Mouse (Mus musculus) midbrain, embryonic 14.5 days (tissue): ENCODE results near the gene Gm9508. TPM values are rescaled to one million over a fixed set of nuclear protein-coding genes. Genes with fewer than 3 reads are reported as not detected.

Experiments used
- ATAC-seq: fragments of 200-750 bp; cut with Nextera tagmentation; 2 replicates; pipeline ENCODE4 v1.8.0; 2017; ENCODE audit warnings: moderate number of reproducible peaks, moderate library complexity; ENCODE audit not compliant: low FRiP score, low TSS enrichment
- DNase-seq: peaks from one replicate; pipeline ENCODE4 v3.0.0-alpha.2; 2015
- H3K27ac ChIP-seq: fragments of 300-500 bp; sonication (generic); replicated peaks from 2 replicates; pipeline ENCODE4 v1.5.1; 2014; ENCODE audit warnings: mild to moderate bottlenecking, low read depth, low read length, moderate library complexity
- H3K27me3 ChIP-seq: fragments of 300-500 bp; sonication (generic); 2 replicates; pipeline ENCODE4 v1.6.1; 2014; ENCODE audit warnings: low read length, control low read depth, mixed read lengths; ENCODE audit not compliant: control insufficient read depth, insufficient read depth
- H3K36me3 ChIP-seq: fragments of 300-500 bp; sonication (generic); 2 replicates; pipeline ENCODE4 v1.6.1; 2014; ENCODE audit warnings: low read length, control low read depth; ENCODE audit not compliant: control insufficient read depth, insufficient read depth
- H3K4me1 ChIP-seq: fragments of 300-500 bp; sonication (generic); 2 replicates; pipeline ENCODE4 v1.6.1; 2014; ENCODE audit warnings: mild to moderate bottlenecking, antibody characterized with exemption, low read length, control low read depth; ENCODE audit not compliant: control insufficient read depth, insufficient read depth
- H3K4me2 ChIP-seq: fragments of 300-500 bp; sonication (generic); 2 replicates; pipeline ENCODE4 v1.6.1; 2014; ENCODE audit warnings: mild to moderate bottlenecking, low read length, moderate library complexity
- H3K4me3 ChIP-seq: fragments of 300-500 bp; sonication (generic); replicated peaks from 2 replicates; pipeline ENCODE4 v1.5.1; 2014; ENCODE audit warnings: low read depth, low read length
- H3K9ac ChIP-seq: fragments of 300-500 bp; sonication (generic); replicated peaks from 2 replicates; pipeline ENCODE4 v1.6.1; 2014; ENCODE audit warnings: mild to moderate bottlenecking, low read length, moderate library complexity
- H3K9me3 ChIP-seq: fragments of 300-500 bp; sonication (generic); 2 replicates; pipeline ENCODE4 v1.6.1; 2016; ENCODE audit warnings: low read length, control low read depth, mixed read lengths; ENCODE audit not compliant: control insufficient read depth
- WGBS: fragments of 180-500 bp; shearing (Covaris S2); extraction: QIAGEN DNeasy Blood & Tissue Kit; methylation state at CpG from one replicate; pipeline ENCODE4 v1.1.7; 2014; 5-methylcytosine and 5-hydroxymethylcytosine counted together
- polyA plus RNA-seq: library from polyadenylated mRNA; unstranded; fragments of >200 nt; fragmentation: Nextera tagmentation; extraction: Ambion mirVana; gene quantifications from 2 replicates; pipeline ENCODE4 v1.2.1, GENCODE M21; 2014

Gene Gm9508
- polyA plus RNA-seq, 1 experiment from 2014 or later = not detected

DNA sequence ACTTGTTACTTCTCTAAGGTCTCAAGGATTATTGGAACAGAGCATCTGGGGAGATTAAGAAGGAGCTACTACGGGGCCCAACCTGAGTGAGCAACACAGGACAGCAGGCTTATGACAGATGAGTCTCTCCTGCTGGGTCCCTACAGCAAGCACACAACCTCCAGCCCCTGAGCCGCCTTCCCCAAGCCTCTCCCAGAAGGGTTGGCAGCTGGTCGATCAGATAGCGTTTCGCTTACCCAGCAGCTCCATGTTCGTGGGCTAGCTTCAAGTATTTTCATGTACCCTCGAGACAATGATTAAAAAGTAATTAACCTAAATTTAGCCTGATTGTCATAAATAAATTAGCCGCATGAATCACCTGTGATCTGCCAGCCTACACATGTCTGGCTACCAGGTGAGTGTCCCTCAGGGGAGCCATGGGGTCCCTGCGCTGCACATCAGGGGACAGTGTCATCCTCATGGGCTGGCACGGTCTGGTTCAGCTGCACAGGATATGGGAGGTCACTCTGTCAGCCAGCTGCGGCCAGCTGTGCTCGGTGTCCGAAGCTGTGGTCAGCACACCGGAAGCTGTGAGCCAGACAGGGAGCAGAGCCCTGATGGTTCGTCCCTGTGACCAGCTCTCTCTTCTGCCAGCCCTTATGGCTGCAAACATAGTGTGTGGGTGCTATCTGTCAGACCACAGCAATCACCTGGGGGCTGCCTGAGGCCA lies 38.6 kb downstream of the Gm9508 start:
- H3K4me2 ChIP-seq = no peak overlapping the region
- H3K36me3 ChIP-seq = no peaks in the 10 kb centered on the region
- no peaks in the 10 kb centered on the region for H3K4me1 ChIP-seq
- 78% methylated on average over 15 of the region's 15 CpGs for WGBS
- no peaks in the 10 kb centered on the region for H3K27me3 ChIP-seq
- no peaks in the 10 kb centered on the region for H3K9me3 ChIP-seq
- no peak overlapping the region for H3K9ac ChIP-seq
- DNase-seq = no peak
- no peak for ATAC-seq
- H3K4me3 ChIP-seq = no peak overlapping the region
- no peak overlapping the region for H3K27ac ChIP-seq

DNA sequence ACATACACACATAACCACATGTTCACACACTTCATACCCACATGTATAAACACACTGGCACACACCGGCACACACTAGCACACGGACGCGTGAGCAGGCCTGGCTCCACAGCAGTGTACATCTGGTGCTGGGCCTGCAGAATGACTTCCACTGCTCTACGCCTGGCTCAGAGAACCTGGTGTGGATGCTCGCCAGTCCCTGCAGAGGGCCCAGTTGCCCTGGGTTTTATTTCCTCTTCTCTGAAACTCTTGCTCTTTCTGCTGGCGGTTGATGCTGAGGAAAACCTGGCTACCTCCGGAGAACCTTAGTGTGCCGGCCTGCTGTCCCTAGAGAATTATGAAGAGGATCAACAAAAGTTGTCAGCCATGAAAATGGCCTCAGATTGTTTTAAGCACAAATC lies 45.0 kb downstream of the Gm9508 start:
- DNase-seq (no peak), ATAC-seq (no peak)
- no peaks in the 10 kb centered on the region for H3K4me1 ChIP-seq
- WGBS = 89% methylated on average over 9 of the region's 9 CpGs
- no peak overlapping the region for H3K9ac ChIP-seq
- H3K27me3 ChIP-seq = no peaks in the 10 kb centered on the region
- no peak overlapping the region for H3K4me3 ChIP-seq
- no peak overlapping the region for H3K27ac ChIP-seq
- H3K4me2 ChIP-seq = no peak overlapping the region
- no peaks in the 10 kb centered on the region for H3K9me3 ChIP-seq
- no peaks in the 10 kb centered on the region for H3K36me3 ChIP-seq

DNA sequence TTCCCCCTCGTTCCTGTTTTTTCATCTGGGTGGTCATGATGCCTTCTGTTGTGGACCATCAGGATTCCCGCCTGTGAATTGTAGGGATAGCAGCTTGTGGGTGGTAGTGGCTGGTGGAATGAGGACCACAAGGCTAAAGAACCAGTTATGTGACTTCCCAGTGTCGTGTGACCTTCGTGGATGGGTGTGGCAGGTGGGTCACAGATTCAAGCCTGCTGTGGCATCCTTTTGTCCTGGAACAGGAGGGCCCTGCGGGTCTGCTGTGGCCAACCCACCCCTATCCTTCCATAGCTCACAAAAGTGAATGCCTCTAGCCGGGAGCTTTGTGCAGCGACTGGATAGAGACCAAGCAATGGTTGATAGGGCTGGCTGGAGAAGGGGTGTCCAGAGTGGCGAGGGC lies 49.1 kb downstream of the Gm9508 start:
- ATAC-seq (no peak), DNase-seq (no peak)
- no peaks in the 10 kb centered on the region for H3K9me3 ChIP-seq
- no peak overlapping the region for H3K27ac ChIP-seq
- H3K4me1 ChIP-seq = no peaks in the 10 kb centered on the region
- H3K4me2 ChIP-seq = no peak overlapping the region
- H3K27me3 ChIP-seq = no peaks in the 10 kb centered on the region
- no peak overlapping the region for H3K9ac ChIP-seq
- H3K4me3 ChIP-seq = no peak overlapping the region
- peaks cover 38% of the 10 kb centered on the region for H3K36me3 ChIP-seq
- WGBS = 85% methylated on average over 8 of the region's 8 CpGs

DNA sequence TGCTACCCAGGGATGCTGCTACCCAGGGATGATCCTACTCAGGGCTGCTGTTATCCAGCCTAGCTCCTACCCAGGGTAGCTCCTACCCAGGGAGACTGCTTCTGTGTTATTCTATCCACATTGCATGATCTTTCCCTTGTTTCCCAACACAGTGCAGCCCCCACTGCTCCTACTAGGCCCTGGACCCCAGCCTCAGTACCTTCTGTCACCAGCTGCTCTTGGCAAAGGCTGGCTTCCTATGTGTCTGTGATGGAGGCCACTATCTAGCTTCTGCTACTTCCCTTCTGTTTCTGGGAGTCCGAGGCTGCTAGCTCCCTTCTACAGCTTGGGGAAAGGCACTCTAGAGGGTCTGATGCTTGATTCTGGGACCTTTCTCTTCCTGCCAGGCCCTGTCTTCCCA lies 49.6 kb downstream of the Gm9508 start:
- no peak overlapping the region for H3K4me3 ChIP-seq
- no peaks in the 10 kb centered on the region for H3K9me3 ChIP-seq
- H3K27me3 ChIP-seq = no peaks in the 10 kb centered on the region
- 72% methylated on average over 1 of the region's 1 CpGs for WGBS
- no peak overlapping the region for H3K9ac ChIP-seq
- H3K27ac ChIP-seq = no peak overlapping the region
- no peaks in the 10 kb centered on the region for H3K4me1 ChIP-seq
- no peak overlapping the region for H3K4me2 ChIP-seq
- H3K36me3 ChIP-seq = peaks cover 41% of the 10 kb centered on the region
- ATAC-seq (no peak), DNase-seq (no peak)

Other genes starting within 250 kb of the Gm9508 start
- 37.4 and 41.2 TPM in 2 replicates for gene Fam207a, start 181.4 kb downstream of the Gm9508 start, polyA plus RNA-seq
- gene Itgb2, start 167.0 kb downstream of the Gm9508 start, polyA plus RNA-seq = 0.49 and 0.91 TPM in 2 replicates
- gene Pttg1ip, start 115.5 kb downstream of the Gm9508 start, polyA plus RNA-seq = 52.1 and 71.8 TPM in 2 replicates
- 253 and 287 TPM in 2 replicates for gene Sumo3, start 91.1 kb downstream of the Gm9508 start, polyA plus RNA-seq
- gene Gm49325, start 91.0 kb downstream of the Gm9508 start, polyA plus RNA-seq = 16.3 TPM in 1 of 2 replicates, not detected in the other
- 55.6 and 66.6 TPM in 2 replicates for gene Ube2g2, start 75.0 kb downstream of the Gm9508 start, polyA plus RNA-seq
- gene Tspear, start 10.7 kb downstream of the Gm9508 start, polyA plus RNA-seq = 0.88 and 1.3 TPM in 2 replicates
- gene Gm19402, start 6.5 kb downstream of the Gm9508 start, polyA plus RNA-seq = not detected in 2 replicates
- gene Gm10272, start 9.4 kb upstream of the Gm9508 start, polyA plus RNA-seq = not detected in 2 replicates
- gene Gm10024, start 14.2 kb upstream of the Gm9508 start, polyA plus RNA-seq = not detected in 2 replicates
- not detected in 2 replicates for gene Gm10142, start 18.6 kb upstream of the Gm9508 start, polyA plus RNA-seq
- not detected in 2 replicates for gene Krtap12-1, start 23.4 kb upstream of the Gm9508 start, polyA plus RNA-seq
- gene Gm10100, start 29.3 kb upstream of the Gm9508 start, polyA plus RNA-seq = not detected in 2 replicates
- gene Gm18596, start 45.4 kb upstream of the Gm9508 start, polyA plus RNA-seq = not detected in 2 replicates
- gene Gm9736, start 54.1 kb upstream of the Gm9508 start, polyA plus RNA-seq = not detected in 2 replicates
- not detected in 2 replicates for gene Gm3233, start 62.4 kb upstream of the Gm9508 start, polyA plus RNA-seq
- not detected in 2 replicates for gene Gm3238, start 74.1 kb upstream of the Gm9508 start, polyA plus RNA-seq
- gene Gm7138, start 79.7 kb upstream of the Gm9508 start, polyA plus RNA-seq = not detected in 2 replicates
- gene Gm3250, start 85.3 kb upstream of the Gm9508 start, polyA plus RNA-seq = not detected in 2 replicates
- gene Gm7137, start 91.0 kb upstream of the Gm9508 start, polyA plus RNA-seq = not detected in 2 replicates
- gene Gm9639, start 97.8 kb upstream of the Gm9508 start, polyA plus RNA-seq = not detected in 2 replicates
- gene Gm19668, start 101.9 kb upstream of the Gm9508 start, polyA plus RNA-seq = not detected in 2 replicates
- gene Gm9507, start 114.6 kb upstream of the Gm9508 start, polyA plus RNA-seq = not detected in 2 replicates
- gene Gm2696, start 117.4 kb upstream of the Gm9508 start, polyA plus RNA-seq = not detected in 2 replicates
- gene Krtap10-4, start 129.9 kb upstream of the Gm9508 start, polyA plus RNA-seq = not detected in 2 replicates
- gene Krtap10-10, start 138.7 kb upstream of the Gm9508 start, polyA plus RNA-seq = not detected in 2 replicates
- gene Gm36176, start 149.6 kb upstream of the Gm9508 start, polyA plus RNA-seq = not detected in 2 replicates
- gene Gm10318, start 155.6 kb upstream of the Gm9508 start, polyA plus RNA-seq = not detected in 2 replicates
- gene Gm3285, start 164.7 kb upstream of the Gm9508 start, polyA plus RNA-seq = not detected in 2 replicates
- gene Lrrc3, start 205.3 kb upstream of the Gm9508 start, polyA plus RNA-seq = 14.3 and 15.7 TPM in 2 replicates